Mouse (Mus musculus) cortical plate, adult 2 months (tissue): ENCODE measurements at regions not wholly inside any gene's neighbourhood (a gene's known extent, or its start where the extent isn't known, plus 50 kb on each side); places are given as distances from the start of the nearest gene placed in this dataset.

Experiments
- H3K27ac ChIP-seq: fragments of 200-500 bp; 2 replicates; pipeline ENCODE4 v1.5.1; 2012; ENCODE audit warnings: low read length, control low read depth, inconsistent platforms; ENCODE audit not compliant: insufficient read depth
- H3K4me1 ChIP-seq: fragments of 200-500 bp; 2 replicates; pipeline ENCODE4 v1.6.1; 2011; ENCODE audit warnings: low read length; ENCODE audit not compliant: control insufficient read depth, insufficient read depth
- H3K4me3 ChIP-seq: fragments of 200-500 bp; 2 replicates; pipeline ENCODE4 v1.5.1; 2011; ENCODE audit warnings: mild to moderate bottlenecking, low read length, control low read depth; ENCODE audit not compliant: insufficient read depth
- CTCF ChIP-seq: fragments of 200-500 bp; IDR thresholded peaks from 2 replicates; pipeline ENCODE4 v1.5.1; 2011; ENCODE audit warnings: mild to moderate bottlenecking, control low read depth, low read length; ENCODE audit not compliant: insufficient read depth; ENCODE audit errors: extremely low read depth
- POLR2A ChIP-seq: fragments of 200-500 bp; IDR thresholded peaks from 2 replicates; pipeline ENCODE4 v1.6.1; 2011; ENCODE audit warnings: mild to moderate bottlenecking, low read length, control low read depth; ENCODE audit not compliant: insufficient read depth; ENCODE audit errors: extremely low read depth

GRCm38 (mm10) chr4:114766643-114767393, 54.7 kb upstream of the Gm12830 start:
- TF ChIP-seq CTCF = no peak
- no peak for TF ChIP-seq POLR2A
- Histone ChIP-seq H3K27ac (no peak overlapping the region), H3K4me3 (no peak overlapping the region), H3K4me1 (no peaks in the 10 kb centered on the region)
